Mouse (Mus musculus) CD8-positive naive resting alpha-beta T cell, adult 2 months (primary cell): ENCODE results near the gene B4galnt2.

Experiments
- DNase-seq, 2 experiments: peaks; one replicate each; pipeline ENCODE4 v3.0.0; 2022; ENCODE audit warnings: low read depth in 2 of 2, low spot score in 2 of 2

The B4galnt2 gene

DNA sequence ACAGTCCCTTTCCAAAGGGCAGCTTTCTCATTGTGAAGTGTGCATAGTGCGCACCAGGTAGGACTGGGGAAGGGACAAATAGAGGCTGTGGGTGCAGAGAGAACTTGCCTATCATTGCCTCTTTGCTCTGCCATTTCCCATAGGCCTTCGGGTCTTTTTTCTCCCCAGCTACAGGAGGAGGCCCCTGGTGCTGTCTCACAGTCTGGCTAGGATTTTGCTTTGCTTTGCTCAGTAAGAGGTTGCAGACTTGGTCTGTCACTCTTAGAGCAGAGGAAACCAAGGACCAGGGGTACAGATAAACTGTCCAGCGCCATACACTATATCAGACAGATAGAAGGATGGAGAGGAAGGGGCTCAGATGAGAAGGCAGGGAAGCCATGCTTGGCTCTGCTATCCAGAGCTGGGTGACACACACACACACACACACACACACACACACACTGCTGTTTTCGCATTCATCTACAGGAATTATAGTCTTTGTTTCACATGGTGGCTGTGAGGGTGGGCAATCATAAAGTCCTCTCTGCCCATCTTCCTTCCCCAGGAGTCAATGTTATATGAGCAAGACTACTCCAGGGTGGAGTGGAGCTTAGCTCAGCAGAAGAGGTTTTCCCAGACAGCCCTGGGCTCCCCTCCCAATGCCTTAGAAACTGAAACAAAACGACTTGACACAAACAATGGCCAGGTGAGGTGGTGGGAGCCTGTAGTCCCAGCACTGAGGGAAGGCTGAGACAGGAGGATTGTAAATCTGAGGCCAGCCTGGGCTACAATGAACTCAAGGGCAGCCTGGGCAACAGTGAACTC, 73.8 kb downstream of the B4galnt2 start:
- DNase-seq: no peak

DNA sequence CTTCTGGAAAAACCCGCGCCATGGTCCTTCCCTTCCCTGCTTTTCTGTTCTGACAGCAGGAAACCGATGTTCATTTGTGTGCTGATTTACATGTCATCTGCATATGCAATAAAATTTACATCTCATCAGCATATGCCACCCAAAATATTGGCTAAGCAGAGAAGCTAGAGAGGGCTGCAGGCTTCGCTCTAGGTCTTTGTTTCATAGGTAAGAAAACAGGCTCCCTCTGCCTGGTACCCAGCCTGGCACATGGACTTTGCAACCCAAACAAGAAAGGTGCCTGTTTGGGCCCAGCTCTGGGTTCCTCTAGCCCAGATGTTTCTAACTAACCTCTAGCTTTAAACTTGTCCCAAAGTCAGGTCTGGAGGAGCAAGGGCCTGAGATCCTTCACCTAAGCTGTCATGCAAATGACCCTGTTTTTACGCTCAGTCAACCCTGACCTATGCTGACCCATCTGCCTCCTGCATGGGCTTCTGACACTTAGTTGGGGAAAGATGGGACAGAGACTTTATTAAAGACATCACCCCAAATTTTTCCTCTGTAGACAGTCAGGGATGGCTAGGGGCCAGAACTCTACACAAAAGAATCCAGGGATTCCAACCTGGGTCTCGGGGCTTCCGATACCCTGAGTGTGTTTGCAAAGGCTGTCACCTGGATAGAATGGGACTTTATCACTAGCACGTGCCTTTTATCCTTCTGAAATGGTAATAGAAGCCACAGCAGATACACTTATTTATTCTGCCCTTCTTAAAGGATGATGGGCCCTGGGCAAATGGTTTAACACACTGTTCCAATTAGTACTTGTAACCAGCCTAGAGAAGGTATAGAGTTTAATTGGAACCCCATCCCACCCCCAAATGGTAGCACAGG, 75.5 kb downstream of the B4galnt2 start:
- no peak for DNase-seq

DNA sequence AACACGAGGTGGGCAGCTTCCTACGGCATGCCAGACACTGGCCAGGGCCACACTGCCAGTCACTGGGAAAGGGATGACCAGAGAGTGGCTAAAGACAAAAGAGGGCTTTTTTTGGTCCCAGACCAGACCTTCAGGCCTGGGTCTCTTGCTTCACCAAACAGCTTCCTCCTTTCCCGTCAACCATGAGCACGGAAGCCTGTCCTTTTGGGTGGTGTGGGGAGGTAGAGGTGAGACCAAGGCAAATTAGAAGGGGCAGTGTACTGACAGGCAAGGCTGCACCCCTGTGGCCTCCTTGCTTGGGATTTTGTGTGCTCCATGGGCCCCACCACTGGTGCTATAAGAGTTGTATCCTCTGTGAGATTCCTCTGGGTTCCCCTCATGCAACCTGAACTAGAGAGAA, 76.1 kb downstream of the B4galnt2 start:
- no peak for DNase-seq

DNA sequence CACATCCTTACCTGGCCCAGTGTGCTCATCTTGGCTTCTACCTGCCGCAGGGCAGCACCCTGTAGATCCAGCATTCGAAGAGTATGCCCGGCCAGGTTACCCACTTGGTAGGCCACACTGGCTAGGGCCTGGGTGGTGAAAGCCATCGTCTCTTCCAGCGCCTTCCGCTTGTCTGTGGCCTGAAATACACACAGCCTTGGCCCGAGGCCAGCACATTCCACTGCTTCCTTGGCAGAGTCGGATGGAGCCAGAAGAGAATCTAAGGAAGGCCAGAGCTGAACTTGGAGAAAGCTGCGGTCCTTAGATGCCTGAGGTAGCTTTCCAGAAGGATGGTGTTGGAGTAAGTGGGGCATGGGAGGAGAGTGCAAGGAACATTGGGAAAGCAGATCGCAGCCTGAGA, 77.6 kb downstream of the B4galnt2 start, which contains the start of gene Gngt2:
Gngt2 (plus strand) TSS at position 158 of the 400 bp plus-strand sequence.
- DNase-seq: no peak

DNA sequence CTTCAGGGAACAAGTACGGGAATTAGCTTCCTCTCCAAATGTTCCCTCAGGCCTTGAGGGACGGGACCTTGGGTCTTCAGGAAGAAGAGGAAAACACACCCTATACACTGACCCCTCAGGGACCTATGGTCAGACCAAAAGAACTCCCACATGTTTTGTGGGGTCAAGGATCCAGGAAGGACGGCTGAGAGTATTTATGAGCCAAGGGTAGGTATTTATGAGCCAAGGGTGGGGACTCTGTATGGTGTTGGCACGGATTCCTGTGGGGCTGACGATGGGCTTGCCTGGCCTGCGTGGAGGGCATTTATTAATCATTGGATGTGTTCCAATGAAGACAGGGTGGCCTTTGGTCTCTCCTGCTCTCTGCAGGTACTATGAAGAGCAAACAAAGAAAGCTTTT, 78.3 kb downstream of the B4galnt2 start:
- DNase-seq: no peak

DNA sequence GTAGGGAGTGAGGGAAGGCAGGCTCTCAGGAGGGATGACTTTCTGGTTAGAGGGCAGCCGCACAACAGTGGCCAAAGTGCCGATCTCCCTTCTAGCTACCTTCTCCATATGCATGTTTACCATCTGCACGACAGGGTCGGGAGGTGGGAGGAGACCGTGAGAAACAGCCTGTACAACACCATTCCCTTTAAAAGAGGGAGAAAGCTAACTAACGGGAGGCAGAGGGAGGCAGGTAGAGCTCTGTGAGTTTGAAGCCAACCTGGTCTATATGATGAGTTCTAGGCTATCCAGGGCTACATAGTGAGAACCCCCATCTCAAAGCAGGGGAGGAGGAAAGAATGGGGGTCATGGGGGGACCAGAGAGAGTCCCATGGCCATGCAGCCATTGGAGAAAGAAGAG, 78.9 kb downstream of the B4galnt2 start:
- no peak for DNase-seq

DNA sequence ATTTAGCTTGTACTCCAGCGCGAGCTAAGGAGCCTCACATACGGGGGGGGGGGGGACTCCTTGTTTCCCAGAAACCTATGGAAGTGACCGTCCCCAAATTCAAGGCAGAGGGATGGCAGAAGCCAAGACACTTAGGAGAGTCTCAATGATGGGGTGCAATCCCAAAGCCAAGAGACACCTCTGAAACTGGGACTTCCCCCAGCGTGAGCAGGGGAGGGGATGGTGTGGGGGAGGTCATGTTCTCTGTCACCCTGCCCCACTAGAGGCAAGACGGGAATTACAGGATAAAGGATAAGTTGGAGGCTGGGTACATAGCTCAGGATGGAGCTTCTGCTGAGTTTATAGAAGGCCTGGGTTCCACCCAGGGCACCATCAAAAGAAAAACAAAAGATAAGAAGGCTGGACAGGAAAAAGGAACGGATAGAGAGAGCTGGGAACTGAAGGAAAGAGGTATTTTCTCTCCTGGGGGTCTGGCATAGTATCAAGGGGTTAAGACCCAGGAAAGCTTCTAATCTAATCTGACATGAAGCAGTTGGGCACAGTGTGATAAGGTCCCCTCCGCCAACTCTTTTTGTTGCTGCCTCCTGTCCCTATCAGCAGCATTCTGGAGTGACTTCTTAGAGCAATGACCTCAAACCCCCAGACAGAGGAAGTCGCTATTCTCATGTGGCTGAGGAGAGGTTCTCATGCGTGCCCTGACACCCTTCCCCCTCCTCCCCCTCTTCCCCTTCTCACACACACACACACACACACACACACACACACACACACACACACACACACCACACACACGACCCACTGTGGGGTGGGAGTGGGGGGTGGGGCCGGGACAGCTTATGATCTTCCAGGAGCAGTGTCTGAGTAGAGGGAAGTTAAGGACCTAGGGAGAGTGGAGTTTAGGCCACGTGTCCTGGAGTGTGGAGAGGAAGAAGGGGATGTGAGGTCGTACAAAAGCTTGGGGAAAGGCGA, 79.7 kb downstream of the B4galnt2 start:
- DNase-seq: peak; percentile 57 to 62

DNA sequence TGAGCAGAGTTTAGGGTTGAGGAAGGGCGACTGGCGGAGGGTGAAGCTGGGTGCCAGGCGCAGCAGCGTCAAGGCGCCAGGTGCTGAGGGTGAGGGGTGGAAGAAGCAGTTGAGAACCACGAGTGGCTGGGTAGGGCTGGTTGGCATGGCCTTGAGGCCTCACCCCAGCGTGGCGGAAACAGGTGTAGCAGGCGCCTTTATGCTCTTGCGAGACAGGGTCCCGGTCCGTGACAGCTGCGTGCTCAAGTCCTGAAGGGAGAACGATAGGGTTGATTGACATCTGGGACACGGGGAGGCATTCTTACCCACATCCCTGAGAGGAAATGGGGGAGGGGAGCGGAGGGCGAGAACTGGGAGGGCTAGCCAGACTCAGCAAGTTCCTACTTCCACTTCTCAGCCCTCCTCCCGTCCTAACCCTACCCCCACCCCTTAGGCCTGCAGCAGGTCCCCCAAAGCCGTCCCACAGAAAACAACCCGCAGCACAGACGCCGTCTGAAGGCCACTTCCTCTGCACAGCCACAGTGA, 80.5 kb downstream of the B4galnt2 start:
- peak; percentile 41 to 50 for DNase-seq

DNA sequence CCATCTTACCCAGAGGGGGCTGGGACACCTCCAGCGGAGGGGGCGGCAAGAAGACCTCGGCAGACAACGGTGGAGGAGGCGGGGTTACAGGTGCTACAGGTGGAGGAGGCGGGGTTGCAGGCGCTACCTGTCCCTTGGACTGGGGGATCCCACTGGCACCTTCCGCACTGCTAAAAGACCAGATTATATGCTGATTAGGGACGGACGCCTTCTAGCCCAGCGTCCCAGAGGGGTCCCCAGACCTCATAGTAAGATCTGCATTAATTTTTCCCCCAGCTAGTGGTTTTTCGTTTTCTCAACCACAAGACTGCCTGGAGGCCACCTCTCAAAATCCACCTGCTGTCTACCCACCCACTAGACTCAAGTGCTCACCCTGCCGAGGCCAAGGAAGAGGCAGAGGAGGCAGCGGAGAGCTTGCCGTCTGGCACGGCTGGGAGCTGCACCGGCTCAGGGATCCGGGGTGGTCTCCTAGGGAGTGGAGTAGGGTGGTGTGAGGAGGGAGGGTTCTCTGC, 81.0 kb downstream of the B4galnt2 start:
- no peak for DNase-seq

DNA sequence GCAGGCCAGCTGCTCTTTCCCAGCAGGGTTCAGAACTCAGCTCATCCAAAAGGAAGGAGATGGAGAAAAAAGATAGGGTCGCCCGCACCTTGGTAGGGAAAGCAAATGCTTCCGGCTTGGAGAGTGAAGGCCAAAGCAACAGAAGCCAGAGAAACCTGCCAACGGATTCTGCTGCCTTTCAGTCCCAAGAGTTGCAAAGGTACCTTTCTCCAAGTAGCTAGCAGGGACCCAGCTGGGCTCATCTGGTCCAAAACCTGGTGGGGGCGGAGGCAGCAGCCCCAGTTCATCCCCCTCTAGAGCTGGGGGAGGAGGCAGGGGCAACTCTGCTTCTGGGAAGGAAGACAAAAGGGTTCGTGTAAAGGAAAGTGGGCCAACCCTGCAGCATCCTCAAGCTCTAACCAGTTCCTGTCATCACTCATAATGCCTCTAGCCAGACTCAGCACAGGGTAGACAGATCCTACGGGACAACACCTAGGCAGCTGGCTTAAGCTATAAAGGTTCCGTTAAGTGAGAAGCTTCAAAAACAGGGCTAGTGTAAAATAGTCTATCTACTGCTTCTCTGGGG, 81.6 kb downstream of the B4galnt2 start:
- DNase-seq: no peak

DNA sequence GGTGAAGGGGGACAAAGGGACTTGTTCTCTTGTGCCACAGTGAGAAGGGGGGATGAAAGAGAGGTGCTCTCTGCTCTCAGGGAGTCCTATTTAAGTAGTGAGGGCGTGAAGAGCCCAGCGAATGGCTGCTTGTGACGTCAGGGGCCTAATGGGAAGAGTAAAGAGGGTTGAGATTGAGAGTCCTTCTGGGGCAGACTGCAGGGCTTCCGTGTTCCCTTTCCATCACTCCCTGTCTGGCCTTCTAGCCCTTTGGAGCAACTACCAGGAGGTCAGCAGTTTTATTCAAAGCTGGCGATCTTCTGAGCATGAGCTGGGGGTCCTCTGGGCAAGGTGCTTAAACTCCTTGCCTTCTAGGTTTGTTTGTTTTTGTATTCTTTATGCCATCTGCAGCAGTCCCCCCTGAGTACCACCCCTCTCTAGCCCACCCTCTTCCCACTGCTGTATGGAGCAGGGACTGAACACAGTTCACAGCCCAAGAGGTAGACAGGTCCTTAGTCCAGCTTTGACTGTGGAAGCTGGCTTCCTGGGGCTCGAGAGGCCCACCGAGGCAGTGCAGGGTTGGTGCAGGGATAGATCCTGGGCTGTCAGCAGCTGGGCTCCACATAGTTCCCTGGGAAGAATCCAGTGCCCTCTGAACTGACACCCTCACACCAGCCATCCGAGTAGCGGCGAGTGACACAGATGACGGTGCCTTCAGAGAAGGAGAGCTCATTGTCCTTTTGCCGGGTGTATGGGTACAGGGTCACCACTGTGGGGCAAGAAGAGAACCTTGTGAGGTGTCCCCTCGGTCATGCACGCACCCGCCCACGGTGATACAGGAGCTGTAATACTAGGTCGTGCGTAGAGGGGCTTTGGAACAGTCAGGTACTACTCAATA, 82.3 kb downstream of the B4galnt2 start:
- DNase-seq: no peak

DNA sequence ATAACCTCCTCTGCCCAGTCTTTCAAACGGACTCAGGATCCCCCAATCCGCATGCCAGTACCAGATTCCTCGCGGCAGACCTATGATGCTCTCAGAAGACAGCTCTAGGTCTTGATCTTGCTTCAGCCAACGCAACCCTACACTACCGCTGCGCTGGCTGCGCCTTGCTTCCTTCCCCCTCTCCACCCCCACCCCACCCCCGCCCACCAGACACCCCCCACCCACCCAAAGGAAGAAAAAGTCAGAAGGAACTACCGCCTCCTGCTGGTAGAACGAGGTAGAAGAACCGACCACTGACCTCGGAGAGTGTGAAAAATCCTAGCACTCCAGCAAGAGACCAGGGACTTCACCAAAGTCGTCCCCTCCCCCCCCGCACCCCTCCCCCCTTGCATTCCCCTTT, 83.0 kb downstream of the B4galnt2 start:
- no peak for DNase-seq

DNA sequence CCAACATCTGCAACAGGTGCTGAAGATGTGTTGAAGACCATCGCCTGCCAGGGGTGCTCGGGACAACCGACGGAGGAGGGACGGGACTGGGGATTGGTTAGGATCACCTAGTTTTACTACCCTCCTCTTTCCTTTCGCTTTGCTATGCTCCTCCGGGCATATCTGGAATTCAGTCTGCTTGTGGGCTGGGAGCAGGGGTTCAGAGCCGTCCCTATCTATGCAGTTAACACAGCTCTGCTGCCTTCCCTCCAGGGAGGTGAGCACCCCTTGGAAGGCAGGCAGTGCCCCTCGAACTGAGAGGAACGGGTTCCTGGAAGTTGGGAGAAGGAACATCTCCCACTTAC, 83.4 kb downstream of the B4galnt2 start:
- DNase-seq: no peak

DNA sequence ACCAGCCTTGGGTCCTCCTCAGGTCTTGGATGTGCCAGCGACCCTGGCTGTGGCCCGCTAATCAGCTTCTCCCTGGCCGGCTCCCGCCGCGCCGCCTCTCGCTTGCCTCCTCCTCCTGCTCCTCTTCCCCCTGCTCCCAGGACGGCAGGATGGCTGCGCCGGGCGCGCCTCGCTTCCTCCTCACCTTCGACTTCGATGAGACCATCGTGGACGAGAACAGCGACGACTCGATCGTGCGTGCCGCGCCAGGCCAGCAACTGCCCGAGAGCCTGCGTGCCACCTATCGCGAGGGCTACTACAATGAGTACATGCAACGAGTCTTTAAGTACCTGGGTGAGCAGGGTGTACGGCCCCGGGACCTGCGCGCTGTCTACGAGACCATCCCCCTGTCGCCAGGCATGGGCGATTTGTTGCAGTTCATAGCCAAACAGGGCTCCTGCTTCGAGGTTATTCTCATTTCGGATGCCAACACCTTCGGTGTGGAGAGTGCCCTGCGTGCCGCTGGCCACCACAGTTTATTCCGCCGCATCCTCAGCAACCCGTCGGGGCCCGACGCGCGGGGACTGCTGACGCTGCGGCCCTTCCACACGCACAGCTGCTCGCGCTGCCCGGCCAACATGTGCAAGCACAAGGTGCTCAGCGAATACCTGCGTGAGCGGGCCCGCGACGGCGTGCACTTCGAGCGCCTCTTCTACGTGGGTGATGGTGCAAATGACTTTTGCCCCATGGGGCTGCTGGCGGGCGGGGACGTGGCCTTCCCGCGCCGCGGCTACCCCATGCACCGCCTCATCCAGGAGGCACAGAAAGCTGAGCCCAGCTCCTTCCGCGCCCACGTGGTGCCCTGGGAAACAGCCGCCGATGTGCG, 84.0 kb downstream of the B4galnt2 start:
- no peak for DNase-seq

DNA sequence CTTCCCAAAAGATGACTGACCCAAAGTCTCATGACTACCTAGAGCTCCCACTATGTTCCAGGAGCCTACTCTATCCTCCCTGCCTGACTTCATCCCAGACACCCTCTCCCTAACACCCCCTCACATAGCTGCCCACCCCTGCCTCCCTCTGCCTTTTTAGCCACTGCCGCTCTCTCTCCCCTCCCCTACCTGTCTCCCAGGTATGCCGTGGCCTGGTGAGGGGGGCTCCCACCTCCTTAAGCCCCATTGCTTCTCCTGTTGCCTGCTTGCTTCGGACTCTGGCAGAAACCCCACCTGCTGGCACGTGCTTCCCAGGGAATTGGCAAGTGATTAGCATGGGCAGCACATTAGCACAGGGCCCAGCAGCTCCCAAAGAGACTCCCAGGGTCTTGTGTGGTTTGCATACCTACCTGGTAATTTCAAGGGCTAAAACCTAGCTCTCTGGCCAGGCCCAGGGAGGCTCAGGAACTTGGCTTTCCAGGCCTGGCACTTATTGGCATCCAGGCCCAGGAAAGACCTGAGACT, 85.1 kb downstream of the B4galnt2 start:
- DNase-seq: no peak

DNA sequence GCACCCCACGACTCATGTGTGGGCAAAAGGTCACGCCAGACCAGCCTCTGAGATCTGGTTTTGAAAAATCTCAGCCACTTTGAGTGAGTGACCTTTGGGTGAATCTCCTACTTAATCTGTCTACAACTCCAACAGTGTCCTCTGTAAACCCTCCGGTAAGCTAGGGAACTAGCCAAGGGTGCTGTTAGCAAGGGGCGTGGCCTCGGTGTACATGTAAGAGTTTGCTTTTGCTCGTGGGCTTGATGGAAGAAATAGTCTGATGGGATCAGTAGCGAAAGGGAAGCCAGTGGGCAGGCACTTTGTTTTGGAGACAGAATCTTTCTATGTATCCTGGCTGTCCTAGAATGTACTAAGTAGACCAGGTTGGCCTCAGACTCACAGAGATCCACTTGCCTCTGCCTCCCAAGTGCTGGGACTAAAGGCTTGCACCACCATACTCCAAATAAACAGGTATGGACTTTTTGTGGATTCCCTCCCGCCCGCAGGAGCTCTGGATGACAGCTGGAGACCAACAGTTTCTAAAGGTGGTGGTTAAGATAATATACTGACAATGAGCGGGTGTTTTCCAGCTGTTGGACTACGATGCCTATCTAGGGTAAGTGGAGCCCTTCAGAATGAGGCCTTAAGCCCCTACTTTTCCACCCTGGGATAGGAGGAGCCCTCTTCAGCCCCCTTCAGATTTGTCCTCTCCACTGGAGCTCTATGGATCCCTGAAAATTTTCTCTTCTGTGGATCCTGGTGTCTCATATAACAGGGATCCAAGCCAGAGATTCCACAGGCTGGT, 86.3 kb downstream of the B4galnt2 start:
- no peak for DNase-seq

DNA sequence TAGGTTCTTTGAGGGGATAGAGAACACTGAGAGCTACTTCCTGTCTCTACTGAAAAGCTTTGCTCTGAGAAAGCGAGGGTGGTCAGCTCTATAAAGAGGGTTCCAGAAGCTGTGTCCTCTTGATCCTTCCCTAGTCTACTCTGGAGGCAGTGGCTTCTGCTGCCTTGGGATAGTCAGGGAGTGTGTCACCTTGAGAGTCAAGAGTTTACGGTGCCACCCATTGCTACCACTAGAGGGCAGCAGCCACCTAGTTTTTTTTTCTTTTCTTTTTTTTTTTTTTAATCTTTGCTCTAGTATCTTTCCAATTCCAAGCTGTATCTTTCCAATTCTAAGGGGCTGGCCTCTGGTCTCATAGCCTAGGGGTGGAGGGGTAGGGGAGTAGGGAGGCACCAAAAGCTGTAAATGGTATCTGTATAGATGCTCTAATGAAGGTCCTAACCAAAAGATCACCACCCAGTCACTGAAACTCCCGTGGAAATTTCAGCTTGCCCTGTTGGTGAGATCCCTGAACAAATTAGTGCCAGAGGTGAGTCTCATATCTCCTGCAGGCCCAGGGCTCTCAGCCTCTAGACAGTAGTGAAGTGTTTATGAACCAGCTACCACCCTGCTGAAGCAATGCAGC, 87.1 kb downstream of the B4galnt2 start:
- peak; percentile 53 to 69 for DNase-seq
